19 mouse cellular contexts compared by ENCODE assay signal in genomic region chr6:144357081-144357480, GRCm38 (mm10).
"Had no signal": no experiment of that assay in that cellular context is flagged by ENCODE, and none has a peak within 500 bp of the region (broad histone marks: within the 10 kb centered on the region; RNA-seq: fewer than 3 reads in every experiment).

No protein-coding gene starts in this region.

- H3K27ac ChIP-seq: hindbrain, embryonic 13.5 days; hindbrain, embryonic 15.5 days; hindbrain, postnatal 0 days; left cerebral cortex, adult 2 months; limb, embryonic 13.5 days; limb, embryonic 15.5 days; liver, embryonic 12.5 days; liver, embryonic 14.5 days had no signal

- H3K4me3 ChIP-seq: heart, embryonic 12.5 days; hindbrain, embryonic 13.5 days; hindbrain, embryonic 15.5 days; left cerebral cortex, adult 2 months; limb, embryonic 13.5 days; limb, embryonic 15.5 days; liver, embryonic 12.5 days had no signal

- ATAC-seq: hindbrain, postnatal 0 days; intestine, postnatal 0 days; liver, embryonic 12.5 days had no signal

- H3K9ac ChIP-seq: heart, embryonic 12.5 days; hindbrain, embryonic 13.5 days; hindbrain, embryonic 15.5 days; limb, embryonic 13.5 days; limb, embryonic 15.5 days; liver, embryonic 12.5 days; liver, embryonic 14.5 days had no signal

- H3K36me3 ChIP-seq: heart, embryonic 12.5 days; hindbrain, embryonic 13.5 days; hindbrain, embryonic 15.5 days; limb, embryonic 13.5 days; limb, embryonic 15.5 days; liver, embryonic 12.5 days had no signal

- DNase-seq: gastrocnemius, postnatal 14 days; gastrocnemius, postnatal 36 days; heart, adult 18-20 months; heart, postnatal 10 days; kidney, adult 18-20 months; kidney, adult 8-10 months; kidney, postnatal 10 days; kidney, postnatal 36 days; left cerebral cortex, postnatal 4 days had no signal

- H3K4me2 ChIP-seq: heart, embryonic 12.5 days; hindbrain, embryonic 13.5 days; hindbrain, embryonic 15.5 days; limb, embryonic 13.5 days; limb, embryonic 15.5 days; liver, embryonic 12.5 days had no signal

- H3K4me1 ChIP-seq: limb, embryonic 15.5 days; liver, embryonic 12.5 days had no signal

- H3K27me3 ChIP-seq: limb, embryonic 13.5 days; limb, embryonic 15.5 days; liver, embryonic 12.5 days had no signal

- H3K9me3 ChIP-seq: heart, embryonic 12.5 days; hindbrain, embryonic 13.5 days; hindbrain, embryonic 15.5 days; limb, embryonic 13.5 days; limb, embryonic 15.5 days; liver, embryonic 12.5 days had no signal
